Mouse (Mus musculus): ENCODE results near the gene Gnpat. TPM values are rescaled to one million over a fixed set of nuclear protein-coding genes. Genes with fewer than 3 reads are reported as not detected.

The Gnpat gene
- total RNA-seq (2021) = 100 to 1,000 TPM; 128 to 129 TPM

- intact Hi-C loops (cut with DNase I) = no loop called here
- DNase-seq = peak; percentile 96 to 97
Measured at GRCm38 (mm10) chr8:124862321-124863162, at the start of gene Gnpat, which contains the start of gene 2810004N23Rik. Gene Gnpat (plus strand): TSS chr8:124863033. Gene 2810004N23Rik (minus strand): TSS chr8:124863120.

GRCm38 (mm10) chr8:124813326-124813725 is 49.5 kb upstream of the Gnpat start:
- DNase-seq = peak in 1 of 2 experiments; percentile 29
- intact Hi-C loops (cut with DNase I) = no loop called here

GRCm38 (mm10) chr8:124815870-124816269 is 47.0 kb upstream of the Gnpat start:
- DNase-seq = no peak
- intact Hi-C loops (cut with DNase I) = no loop called here

- intact Hi-C loops (cut with DNase I) = no loop called here
- no peak for DNase-seq
Measured at GRCm38 (mm10) chr8:124816866-124817265, 46.0 kb upstream of the Gnpat start.

GRCm38 (mm10) chr8:124817361-124817760 is 45.5 kb upstream of the Gnpat start:
- no peak for DNase-seq
- intact Hi-C loops (cut with DNase I) = no loop called here

GRCm38 (mm10) chr8:124819612-124820115 is 43.2 kb upstream of the Gnpat start:
- intact Hi-C loops (cut with DNase I) = no loop called here

GRCm38 (mm10) chr8:124820125-124820524 is 42.7 kb upstream of the Gnpat start:
- intact Hi-C loops (cut with DNase I) = no loop called here
- DNase-seq = no peak

More at GRCm38 (mm10) chr8:124819612-124820115, 43.2 kb upstream of the Gnpat start:
- no peak for DNase-seq

- no peak for DNase-seq
- intact Hi-C loops (cut with DNase I) = no loop called here
Measured at GRCm38 (mm10) chr8:124823497-124823896, 39.3 kb upstream of the Gnpat start.

GRCm38 (mm10) chr8:124826658-124827057 is 36.2 kb upstream of the Gnpat start:
- intact Hi-C loops (cut with DNase I) = loop anchor here (5.0 kb wide), 3 partner anchors 44 to 209 kb away; no protein-coding TSS in a partner anchor
- DNase-seq = peak in 1 of 2 experiments; percentile 40

- intact Hi-C loops (cut with DNase I) = loop anchor here (5.0 kb wide), 3 partner anchors 45 to 210 kb away; no protein-coding TSS in a partner anchor
- DNase-seq = peak; percentile 78 to 85
Measured at GRCm38 (mm10) chr8:124827387-124827786, 35.4 kb upstream of the Gnpat start.

- DNase-seq = no peak
- intact Hi-C loops (cut with DNase I) = loop anchor here (5.0 kb wide), 3 partner anchors 46 to 211 kb away; no protein-coding TSS in a partner anchor
Measured at GRCm38 (mm10) chr8:124828561-124829240, 34.1 kb upstream of the Gnpat start.

- no peak for DNase-seq
Measured at GRCm38 (mm10) chr8:124830050-124830449, 32.8 kb upstream of the Gnpat start.

GRCm38 (mm10) chr8:124831531-124831930 is 31.3 kb upstream of the Gnpat start:
- intact Hi-C loops (cut with DNase I) = no loop called here
- DNase-seq = no peak

More at GRCm38 (mm10) chr8:124830050-124830449, 32.8 kb upstream of the Gnpat start:
- intact Hi-C loops (cut with DNase I) = no loop called here

- intact Hi-C loops (cut with DNase I) = no loop called here
- no peak for DNase-seq
Measured at GRCm38 (mm10) chr8:124831941-124832340, 30.9 kb upstream of the Gnpat start.

GRCm38 (mm10) chr8:124833430-124834205 is 29.2 kb upstream of the Gnpat start:
- peak; percentile 50 to 69 for DNase-seq

GRCm38 (mm10) chr8:124835848-124836247 is 27.0 kb upstream of the Gnpat start:
- DNase-seq = no peak
- intact Hi-C loops (cut with DNase I) = no loop called here

More at GRCm38 (mm10) chr8:124833430-124834205, 29.2 kb upstream of the Gnpat start:
- intact Hi-C loops (cut with DNase I) = no loop called here

- intact Hi-C loops (cut with DNase I) = no loop called here
- no peak for DNase-seq
Measured at GRCm38 (mm10) chr8:124836273-124836672, 26.6 kb upstream of the Gnpat start.

- no peak for DNase-seq
- intact Hi-C loops (cut with DNase I) = no loop called here
Measured at GRCm38 (mm10) chr8:124836907-124837306, 25.9 kb upstream of the Gnpat start.

- intact Hi-C loops (cut with DNase I) = no loop called here
- DNase-seq = no peak
Measured at GRCm38 (mm10) chr8:124837956-124838355, 24.9 kb upstream of the Gnpat start.

GRCm38 (mm10) chr8:124839371-124839770 is 23.5 kb upstream of the Gnpat start:
- intact Hi-C loops (cut with DNase I) = no loop called here
- DNase-seq = no peak
